Mouse (Mus musculus) bone marrow, adult 2 months (tissue): ENCODE results near the gene Scimp. TPM values are rescaled to one million over a fixed set of nuclear protein-coding genes. Genes with fewer than 3 reads are reported as not detected.
A peak's percentile ranks its signal among the peaks of the same experiment; 100 is the strongest.

ENCODE experiments used
- H3K27ac ChIP-seq: fragments of 200-500 bp; 2 replicates; pipeline ENCODE4 v1.5.1; 2012; ENCODE audit warnings: low read depth, mild to moderate bottlenecking, control low read depth, inconsistent platforms, low read length; ENCODE audit not compliant: control insufficient read depth, poor library complexity, insufficient read depth
- H3K4me1 ChIP-seq: fragments of 200-500 bp; 2 replicates; pipeline ENCODE4 v1.6.1; 2011; ENCODE audit warnings: low read length; ENCODE audit not compliant: control insufficient read depth, insufficient read depth
- H3K4me3 ChIP-seq: fragments of 200-500 bp; replicated peaks from 2 replicates; pipeline ENCODE3; 2011; ENCODE audit warnings: mild to moderate bottlenecking, low read depth, low read length, control low read depth; ENCODE audit not compliant: control insufficient read depth
- CTCF ChIP-seq: fragments of 200-500 bp; IDR thresholded peaks from 2 replicates; pipeline ENCODE4 v1.5.1; 2011; ENCODE audit warnings: low read length, control low read depth; ENCODE audit not compliant: control insufficient read depth, insufficient read depth
- POLR2A ChIP-seq: fragments of 200-500 bp; IDR thresholded peaks from 2 replicates; pipeline ENCODE4 v1.6.1; 2011; ENCODE audit warnings: low read depth, mild to moderate bottlenecking, control low read depth, low read length, borderline replicate concordance; ENCODE audit not compliant: control insufficient read depth
- WGBS: fragments of 180-500 bp; shearing (Covaris S2); methylation state at CpG from one replicate; pipeline ENCODE4 v1.1.7; 2018; 5-methylcytosine and 5-hydroxymethylcytosine counted together
- polyA plus RNA-seq: library from polyadenylated mRNA; stranded (reverse); fragments of >200 nt; gene quantifications from 2 replicates; pipeline ENCODE4 v1.2.4, GENCODE M21; 2011; ENCODE audit warnings: low replicate concordance; ENCODE audit not compliant: missing spikeins, insufficient read depth, insufficient read length

The Scimp gene
- polyA plus RNA-seq, 1 experiment, result 1.9 TPM

DNA sequence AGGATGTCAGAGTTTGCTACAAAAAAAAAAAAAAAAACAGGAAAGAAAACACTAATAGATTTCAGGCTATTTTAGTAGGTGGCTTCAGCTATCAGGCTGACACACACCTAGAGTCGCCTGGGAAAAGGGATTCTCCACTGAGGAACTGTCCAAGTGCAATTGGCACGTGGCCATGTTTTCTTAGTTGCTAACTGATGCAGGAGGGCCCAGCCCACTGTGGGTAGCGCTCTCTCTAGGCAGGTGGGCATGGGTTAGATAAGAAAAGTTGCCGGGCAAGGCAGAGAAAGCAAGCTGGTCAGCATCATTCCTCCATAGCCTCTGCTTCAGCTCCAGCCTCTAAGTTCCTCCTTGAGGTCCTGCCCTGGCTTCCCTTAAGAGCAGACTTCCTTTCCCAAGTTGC is 4.4 kb upstream of the Scimp start:
- Histone ChIP-seq H3K27ac (no peak overlapping the region), H3K4me3 (no peak overlapping the region), H3K4me1 (no peaks in the 10 kb centered on the region)
- TF ChIP-seq CTCF, result no peak
- no peak for TF ChIP-seq POLR2A
- WGBS, result 70% methylated on average over 4 of the region's 4 CpGs

DNA sequence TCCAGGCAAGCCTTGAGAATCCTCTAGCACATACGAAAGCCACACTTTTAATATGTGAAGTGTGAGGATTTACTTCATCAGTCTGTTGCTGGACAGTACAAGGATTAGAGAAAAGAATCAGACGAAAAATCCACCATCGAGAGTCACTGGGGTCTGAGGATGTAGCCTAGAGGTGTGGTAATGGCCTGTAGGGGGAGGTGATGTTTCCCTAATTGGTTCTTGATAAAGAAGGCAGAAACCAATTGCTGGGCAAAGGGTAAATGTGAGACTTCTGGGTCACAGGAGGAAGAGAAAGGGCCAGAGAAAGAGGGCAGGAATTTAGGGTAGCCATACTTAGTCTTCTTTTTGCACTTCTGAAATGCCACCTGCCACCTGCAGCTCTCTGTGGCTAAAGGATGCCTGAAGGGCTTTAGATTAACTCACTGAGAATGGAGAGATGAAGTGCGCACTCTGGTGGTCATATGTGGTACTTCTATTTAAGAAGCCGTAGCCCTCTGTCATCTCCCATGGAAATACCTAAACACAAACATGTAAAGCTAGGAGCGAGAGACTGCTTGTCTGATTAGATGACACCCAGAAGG is 3.2 kb upstream of the Scimp start:
- WGBS, result 18% methylated on average over 6 of the region's 6 CpGs
- H3K4me3 ChIP-seq, result no peak overlapping the region
- H3K4me1 ChIP-seq, result no peaks in the 10 kb centered on the region
- TF ChIP-seq CTCF, result peak; percentile 44
- TF ChIP-seq POLR2A, result no peak
- H3K27ac ChIP-seq, result no peak overlapping the region

DNA sequence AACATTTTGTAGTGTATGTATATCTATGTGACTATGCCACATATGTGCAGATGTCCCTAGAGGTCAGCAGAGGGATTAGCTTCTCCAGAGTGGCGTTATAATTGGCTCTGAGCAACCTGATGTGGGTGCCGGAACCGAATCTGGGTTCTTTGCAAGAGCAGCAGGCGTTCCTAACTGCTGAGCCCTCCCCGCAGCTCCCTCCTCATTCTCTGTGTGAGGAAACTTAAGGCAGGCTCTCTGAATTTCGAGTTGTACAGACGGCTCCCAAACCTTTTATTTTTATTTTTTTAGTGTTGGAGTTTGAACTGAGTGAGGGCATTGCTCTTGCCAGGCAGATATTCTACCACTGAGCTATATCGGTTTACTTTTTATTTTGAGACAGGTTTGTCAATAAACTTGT is 2.7 kb upstream of the Scimp start:
- H3K27ac ChIP-seq, result no peak overlapping the region
- H3K4me3 ChIP-seq, result no peak overlapping the region
- TF ChIP-seq CTCF, result no peak
- TF ChIP-seq POLR2A, result no peak
- WGBS, result 82% methylated on average over 8 of the region's 8 CpGs
- no peaks in the 10 kb centered on the region for H3K4me1 ChIP-seq

DNA sequence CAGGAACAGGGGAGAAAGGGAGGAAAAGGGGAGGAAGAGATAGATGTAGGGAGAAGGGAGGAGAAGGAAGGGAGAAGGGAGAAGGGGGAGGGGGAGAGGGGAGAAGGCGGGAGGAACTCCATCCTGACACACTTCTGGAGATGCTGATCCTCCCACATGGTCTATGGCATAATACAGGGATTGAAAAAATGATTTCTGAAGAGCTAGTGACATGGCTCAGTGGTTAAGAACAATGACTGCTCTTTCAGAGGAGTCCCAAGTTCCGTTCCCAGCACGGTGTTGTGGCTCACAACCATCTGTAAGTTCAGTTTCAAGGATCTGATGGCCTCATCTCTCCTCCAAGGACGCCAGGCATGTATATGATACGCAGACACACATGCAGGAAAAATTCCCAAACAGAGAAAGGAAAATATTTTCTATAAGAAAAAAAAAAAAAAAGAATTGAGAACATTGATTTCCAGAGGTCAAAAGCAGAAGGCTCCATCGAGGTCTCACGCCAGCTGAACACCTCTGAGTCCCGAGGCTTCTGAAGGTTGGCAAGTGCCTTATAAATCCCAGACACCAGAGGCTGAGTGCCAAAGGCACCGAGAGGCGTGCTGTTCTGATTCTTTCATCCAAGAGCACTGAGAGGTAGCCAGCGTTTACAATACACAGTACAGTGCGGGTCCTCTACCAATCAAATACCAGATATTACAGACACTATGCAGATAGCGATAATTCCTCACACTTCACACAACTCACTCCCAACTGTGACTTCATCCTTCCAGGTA is 730 bp downstream of the Scimp start:
- Histone ChIP-seq H3K27ac (peak overlapping the region; percentile 62), H3K4me3 (peak overlapping the region; percentile 15), H3K4me1 (peaks cover 3% of the 10 kb centered on the region; the same call in 1 of the 2 replicates)
- TF ChIP-seq CTCF (no peak), POLR2A (no peak)
- WGBS, result 74% methylated on average over 13 of the region's 13 CpGs

DNA sequence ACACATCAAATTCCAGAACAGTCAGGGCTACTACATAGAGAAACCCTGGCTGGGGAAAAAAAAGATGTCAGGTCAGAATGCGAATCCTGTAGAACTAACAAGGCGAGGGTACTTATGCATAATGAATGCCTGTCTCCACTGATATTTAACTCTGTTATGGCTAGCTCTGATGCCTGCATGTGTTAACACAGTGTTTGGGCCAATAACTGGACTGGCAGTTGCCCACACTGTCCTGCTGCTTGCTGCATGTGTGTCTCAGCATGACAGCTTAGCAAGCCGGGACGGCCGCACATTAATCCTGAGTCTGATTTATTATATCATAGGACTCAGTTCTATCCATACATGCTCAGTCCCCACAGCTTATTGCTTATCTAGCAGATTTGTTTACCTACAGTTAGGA is 1.3 kb downstream of the Scimp start:
- H3K4me3 ChIP-seq, result no peak overlapping the region
- peaks cover 3% of the 10 kb centered on the region; the same call in 1 of the 2 replicates for H3K4me1 ChIP-seq
- WGBS, result 89% methylated on average over 5 of the region's 5 CpGs
- no peak for TF ChIP-seq POLR2A
- no peak for TF ChIP-seq CTCF
- no peak overlapping the region for H3K27ac ChIP-seq

DNA sequence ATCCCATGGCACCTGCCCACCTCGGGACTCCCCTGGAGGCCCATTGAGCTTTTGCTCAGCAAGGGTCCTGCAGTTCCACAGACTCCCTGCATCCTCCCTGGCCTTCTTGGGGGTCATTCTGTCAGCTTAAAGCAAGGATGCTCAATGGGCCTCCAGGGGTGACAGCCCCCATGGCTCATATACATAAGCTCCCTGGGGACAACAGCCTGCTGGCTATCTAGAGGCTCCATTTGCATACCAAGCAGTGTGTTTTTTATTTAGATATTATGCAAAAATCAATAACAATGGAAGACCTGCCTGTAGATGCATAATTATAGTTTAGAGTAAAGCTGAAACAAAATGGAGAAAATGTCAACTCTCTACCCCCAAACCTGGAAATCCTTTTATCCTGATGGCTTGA is 3.4 kb downstream of the Scimp start:
- H3K4me3 ChIP-seq, result no peak overlapping the region
- no peak overlapping the region for H3K27ac ChIP-seq
- no peak for TF ChIP-seq POLR2A
- TF ChIP-seq CTCF, result no peak
- H3K4me1 ChIP-seq, result peaks cover 6% of the 10 kb centered on the region; the same call in 1 of the 2 replicates
- WGBS, result 83% methylated on average over 1 of the region's 1 CpGs

DNA sequence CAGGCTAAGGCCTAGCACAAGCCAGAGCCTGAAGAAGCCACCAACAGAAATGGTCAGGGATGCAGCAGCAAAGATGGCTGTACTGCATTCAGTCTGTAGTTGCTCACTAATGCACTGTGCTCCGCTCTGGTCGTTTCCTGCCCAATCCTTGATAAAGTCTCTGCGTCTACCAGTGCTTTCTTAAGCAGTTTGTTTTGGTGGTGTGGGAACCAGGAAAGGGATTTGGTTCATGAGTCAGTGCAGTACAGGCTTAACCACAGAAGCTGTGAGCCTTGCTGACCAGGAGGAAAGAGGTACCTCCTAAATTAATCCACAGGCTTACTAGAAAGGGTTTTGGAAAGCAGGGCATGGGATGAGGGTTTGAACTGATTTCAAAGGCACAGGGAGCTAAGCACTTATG is 4.3 kb downstream of the Scimp start:
- Histone ChIP-seq H3K4me1 (peaks cover 8% of the 10 kb centered on the region; the same call in 1 of the 2 replicates), H3K27ac (no peak overlapping the region), H3K4me3 (no peak overlapping the region)
- no peak for TF ChIP-seq CTCF
- WGBS, result 58% methylated on average over 3 of the region's 3 CpGs

DNA sequence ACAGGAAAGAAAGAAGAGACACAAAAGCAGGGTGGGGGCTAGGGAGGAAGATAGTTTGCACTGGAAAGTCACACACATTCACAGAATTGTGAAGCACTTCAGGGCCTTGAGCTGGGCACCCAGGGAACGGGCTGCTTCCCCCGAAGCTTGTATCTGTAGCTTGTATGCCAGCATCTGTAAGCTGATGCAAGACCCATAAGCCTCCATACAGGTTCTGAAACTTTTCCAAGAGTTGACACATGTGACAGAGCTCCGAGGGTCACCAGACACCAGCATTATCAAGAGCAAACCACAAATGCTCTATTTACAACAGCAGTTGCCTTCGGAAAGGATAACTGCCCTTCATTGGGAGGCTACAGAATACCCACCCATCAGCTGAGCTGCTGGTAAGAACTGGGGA is 4.8 kb downstream of the Scimp start:
- no peak for TF ChIP-seq POLR2A
- TF ChIP-seq CTCF, result no peak
- Histone ChIP-seq H3K4me1 (peaks cover 9% of the 10 kb centered on the region; the same call in 1 of the 2 replicates), H3K4me3 (no peak overlapping the region), H3K27ac (no peak overlapping the region)
- WGBS, result 64% methylated on average over 4 of the region's 4 CpGs
